Mouse (Mus musculus) erythroid progenitor cell, adult 5-6 weeks (primary cell): ENCODE results near the gene Rae1. TPM values are rescaled to one million over a fixed set of nuclear protein-coding genes. Genes with fewer than 3 reads are reported as not detected.

ENCODE experiments used
- ATAC-seq: replicated peaks from 2 replicates; pipeline ENCODE4 v1.8.0; 2016; ENCODE audit warnings: moderate number of reproducible peaks, mild to moderate bottlenecking, moderate TSS enrichment, inconsistent platforms; ENCODE audit not compliant: poor library complexity, low FRiP score, severe bottlenecking
- total RNA-seq, 2 experiments: library from RNA; stranded (forward) in 1 of 2; stranded (reverse) in 1 of 2; fragments of 150-400 nt in 1 of 2; fragments of 186-747, 209-891 nt in 1 of 2; gene quantifications; 2 replicates each; pipeline versions ENCODE4 v1.2.3 to v1.2.4; 2015 to 2017; ENCODE audit warnings: low replicate concordance in 2 of 2

Gene Rae1
- total RNA-seq, 2 experiments from 2014 or later: 40.6 to 42.3 TPM

- no peak for ATAC-seq
Observed at GRCm38 (mm10) chr2:173044198-173044970, 44.5 kb downstream of the Rae1 start.

DNA sequence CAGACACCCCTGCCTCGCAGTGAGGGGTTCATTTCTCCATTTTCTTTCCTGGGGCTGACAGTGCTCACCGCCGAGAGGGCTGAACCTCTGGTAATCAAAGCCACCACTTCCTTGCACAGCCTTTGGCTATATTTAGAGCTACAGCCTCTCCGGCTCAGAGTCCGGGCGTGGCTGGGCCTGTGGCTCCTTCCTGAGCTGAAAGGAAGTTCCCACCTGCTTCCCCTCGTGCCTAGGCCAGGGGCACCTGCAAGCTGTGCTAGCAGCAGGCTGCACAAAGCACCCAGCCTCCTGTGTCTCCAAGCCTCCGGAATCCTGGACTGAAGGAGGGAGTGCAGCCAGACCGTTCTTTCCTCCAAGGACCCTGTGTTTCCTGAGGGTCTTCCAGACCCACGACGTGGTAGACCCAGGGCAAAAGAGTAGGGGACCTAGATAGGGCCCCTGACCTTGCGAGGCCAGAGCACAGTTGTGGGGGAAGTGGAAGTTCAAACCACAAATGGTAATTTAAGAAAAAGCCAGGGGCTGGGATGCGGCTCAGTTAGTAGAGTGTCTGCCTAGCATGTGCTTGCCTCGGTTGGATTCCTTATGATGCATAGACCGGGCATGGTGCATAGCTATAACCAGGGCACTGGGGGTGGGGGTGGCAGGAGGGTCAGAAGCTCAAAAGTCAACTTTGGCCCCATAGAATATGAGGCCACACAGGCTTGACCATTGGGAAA is 46.8 kb downstream of the Rae1 start:
- ATAC-seq: no peak

DNA sequence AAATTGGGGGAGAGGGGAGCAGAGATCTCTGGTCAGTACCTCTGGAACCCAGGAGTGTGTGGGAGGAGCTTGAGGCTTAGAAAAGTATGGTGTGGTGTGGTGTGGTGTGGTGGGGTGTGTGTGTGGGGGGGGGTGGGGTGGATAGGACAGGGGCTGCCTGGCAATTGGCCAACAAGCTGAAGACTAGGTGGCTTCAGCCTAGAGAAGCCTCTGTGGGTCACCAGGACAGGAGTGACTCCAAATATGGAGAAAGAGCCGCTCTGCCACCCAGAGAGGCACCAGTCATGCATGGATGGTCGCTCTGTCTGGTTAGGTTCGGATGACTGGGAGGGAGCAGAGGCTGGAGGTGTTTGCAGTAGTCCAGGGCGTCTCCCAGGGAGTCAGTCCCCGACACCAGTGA is 47.6 kb downstream of the Rae1 start:
- no peak for ATAC-seq

- ATAC-seq: no peak
Observed at GRCm38 (mm10) chr2:173048041-173048745, 48.3 kb downstream of the Rae1 start.

DNA sequence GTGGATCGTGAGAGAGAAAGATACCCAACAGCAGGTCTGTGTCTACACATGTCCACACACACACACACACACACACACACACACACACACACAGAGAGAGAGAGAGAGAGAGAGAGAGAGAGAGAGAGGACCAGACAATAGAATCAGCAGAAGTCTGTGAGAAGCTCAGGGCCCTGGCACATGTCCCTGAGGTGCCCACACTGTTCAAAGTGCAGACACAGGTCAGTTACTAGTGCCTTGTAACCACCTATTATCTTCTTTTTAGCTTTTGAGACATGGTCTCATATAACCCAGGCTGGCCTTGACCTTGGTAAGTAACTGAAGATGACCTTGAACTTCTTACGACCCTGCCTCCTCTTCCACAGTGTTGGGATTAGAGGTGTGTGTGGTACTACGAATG is 49.3 kb downstream of the Rae1 start:
- no peak for ATAC-seq

GRCm38 (mm10) chr2:173049817-173050216 is 49.9 kb downstream of the Rae1 start:
- ATAC-seq: no peak

DNA sequence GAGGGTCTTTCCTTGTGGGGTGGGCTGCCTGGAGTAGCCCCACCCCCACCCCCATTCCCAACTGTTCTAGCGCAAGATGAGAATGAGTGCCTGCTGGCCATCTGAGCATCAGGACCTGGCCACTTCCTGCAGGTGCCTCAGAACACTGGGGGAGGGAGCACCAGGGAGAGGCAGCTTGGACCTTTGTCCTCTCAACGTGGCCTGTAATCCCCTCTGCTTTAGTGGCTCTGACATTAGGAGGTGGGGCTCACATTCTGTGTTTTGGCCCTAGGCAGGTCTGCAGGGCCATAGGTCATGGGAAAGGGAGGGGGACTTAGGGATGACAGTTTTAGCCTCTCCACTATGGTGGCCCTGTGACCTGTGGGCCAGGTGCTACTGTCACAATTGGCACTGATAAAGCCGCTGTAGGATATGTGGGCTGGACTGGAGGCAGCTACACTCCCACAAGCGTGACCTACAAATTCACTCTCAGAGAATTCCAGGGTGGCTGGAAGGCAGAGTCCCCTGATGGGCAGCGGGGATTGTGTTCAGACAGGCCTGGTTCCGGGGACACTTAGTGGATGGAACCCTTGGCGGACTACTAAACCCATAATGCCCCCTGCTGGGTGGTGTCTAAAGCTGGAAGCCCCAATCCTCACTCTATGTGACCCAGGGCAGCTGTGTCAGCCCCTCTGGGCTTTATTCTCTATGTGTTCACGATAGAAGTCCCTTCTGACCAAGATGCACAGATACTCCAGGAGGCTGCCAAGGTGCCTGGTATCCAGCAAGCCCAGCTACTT is 50.9 kb downstream of the Rae1 start:
- no peak for ATAC-seq

DNA sequence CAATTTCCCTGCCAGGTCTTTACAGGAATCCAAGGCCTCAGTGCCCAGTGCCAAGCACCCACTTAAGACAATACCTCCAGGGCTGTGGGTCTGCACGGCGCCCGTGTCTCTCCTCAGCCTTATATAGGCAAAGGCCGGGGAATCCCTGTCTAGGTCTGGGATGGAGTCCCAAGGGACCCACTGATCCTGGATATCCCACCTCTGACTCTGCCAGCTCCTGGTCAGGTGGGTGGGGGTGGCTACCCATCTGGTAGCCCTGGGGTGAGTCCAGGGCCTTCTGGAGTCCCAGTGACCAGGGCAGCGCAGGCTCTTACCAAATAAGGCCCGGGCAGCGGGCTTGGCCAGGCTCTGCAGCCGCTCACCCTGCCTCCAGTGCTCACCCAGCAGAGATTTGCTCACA is 53.0 kb downstream of the Rae1 start:
- ATAC-seq: no peak

- ATAC-seq: no peak
Observed at GRCm38 (mm10) chr2:173053846-173054245, 53.9 kb downstream of the Rae1 start.

DNA sequence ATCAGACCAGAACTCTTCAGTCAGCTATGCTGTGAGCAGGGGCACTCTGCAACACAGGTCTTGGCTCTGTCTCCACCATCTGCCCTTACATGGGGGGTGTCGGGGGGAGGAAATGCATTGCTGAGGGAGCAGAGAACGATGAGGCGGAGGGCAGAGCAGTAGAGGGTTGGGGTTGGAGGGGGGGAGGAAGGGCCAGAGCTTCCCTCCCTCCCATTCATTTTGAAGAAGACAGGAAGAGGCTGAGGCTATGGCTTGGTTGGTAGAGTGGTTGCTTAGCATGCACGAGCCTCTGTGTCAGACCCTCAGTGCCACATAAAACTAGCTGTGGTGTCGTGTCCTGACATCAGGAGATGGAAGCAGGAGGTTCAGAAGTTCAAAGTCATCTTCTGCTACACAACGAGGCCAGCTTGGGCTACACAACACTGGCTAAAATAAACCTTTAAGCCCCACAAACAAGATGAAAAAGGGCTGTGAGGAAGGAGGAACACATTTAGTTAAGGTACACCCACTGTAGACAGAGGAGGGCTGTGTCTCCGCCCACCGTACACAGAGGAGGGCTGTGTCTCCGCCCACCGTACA is 56.5 kb downstream of the Rae1 start:
- ATAC-seq: no peak

- ATAC-seq: peak; percentile 74
Observed at GRCm38 (mm10) chr2:173056882-173057315, 57.0 kb downstream of the Rae1 start.

- no peak for ATAC-seq
Observed at GRCm38 (mm10) chr2:173057623-173058022, 57.7 kb downstream of the Rae1 start.

- no peak for ATAC-seq
Observed at GRCm38 (mm10) chr2:173058263-173058662, 58.3 kb downstream of the Rae1 start.

DNA sequence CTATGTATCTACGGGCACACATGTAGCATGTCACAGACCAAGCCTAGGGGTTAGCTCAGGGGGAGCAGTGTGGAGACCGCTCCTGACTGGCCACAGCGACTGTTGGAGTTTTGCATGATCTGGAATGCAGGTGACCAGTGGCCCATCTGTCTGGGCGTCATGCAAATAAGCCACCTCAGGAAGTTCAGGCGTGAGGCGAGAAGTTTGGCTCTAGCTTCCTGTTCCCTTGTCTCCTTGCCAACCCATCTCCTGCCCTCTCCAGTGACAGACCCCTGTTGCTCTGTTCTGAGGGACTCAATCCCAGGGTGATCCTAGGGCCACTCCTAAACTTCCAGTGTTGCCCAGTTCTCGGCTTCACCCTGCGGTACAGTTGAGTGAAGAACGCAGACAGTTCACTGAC is 60.5 kb downstream of the Rae1 start:
- no peak for ATAC-seq

- no peak for ATAC-seq
Observed at GRCm38 (mm10) chr2:173061443-173062351, 61.8 kb downstream of the Rae1 start.

- no peak for ATAC-seq
Observed at GRCm38 (mm10) chr2:173063219-173063618, 63.3 kb downstream of the Rae1 start.

- no peak for ATAC-seq
Observed at GRCm38 (mm10) chr2:173064864-173065263, 64.9 kb downstream of the Rae1 start.
